Mouse (Mus musculus): ENCODE measurements at regions not wholly inside any gene's neighbourhood (a gene's known extent, or its start where the extent isn't known, plus 50 kb on each side); places are given as distances from the start of the nearest gene placed in this dataset.

- Histone ChIP-seq H3K27me3 (ENCODE audit: control insufficient read depth, insufficient read depth, low read length, poor library complexity, severe bottlenecking) (no peaks in the 10 kb centered on the region), H3K9me3 (replicated peaks; ENCODE audit: control insufficient read depth, insufficient read depth, low read length, poor library complexity, severe bottlenecking) (no peaks in the 10 kb centered on the region), H3K4me3 (ENCODE audit: low read depth, low read length) (no peak overlapping the region), H3K9ac (ENCODE audit: low read depth, poor library complexity, severe bottlenecking) (no peak overlapping the region), H3K27ac (ENCODE audit: insufficient read depth, low read length) (no peak overlapping the region), H3K36me3 (ENCODE audit: control insufficient read depth, insufficient read depth, low read length, poor library complexity, severe bottlenecking) (no peaks in the 10 kb centered on the region), H3K4me1 (ENCODE audit: control insufficient read depth, insufficient read depth, low read length) (no peaks in the 10 kb centered on the region)
- TF ChIP-seq CTCF (IDR thresholded peaks at IDR 0.05; ENCODE audit: low read depth, low read length) (no peak), POLR2A (IDR thresholded peaks at IDR 0.05; ENCODE audit: insufficient read depth, low read length) (no peak), EP300 (IDR thresholded peaks at IDR 0.05; ENCODE audit: insufficient read depth, low read depth, low read length) (no peak)
Observed at GRCm38 (mm10) chr4:24219583-24219982, 276.7 kb upstream of the Mms22l start.

GRCm38 (mm10) chr4:24245124-24245523 is 251.1 kb upstream of the Mms22l start:
- H3K9me3 ChIP-seq (replicated peaks; ENCODE audit: control insufficient read depth, insufficient read depth, low read length, poor library complexity, severe bottlenecking) = no peaks in the 10 kb centered on the region
- no peak overlapping the region for H3K9ac ChIP-seq (ENCODE audit: low read depth, poor library complexity, severe bottlenecking)
- H3K27me3 ChIP-seq (ENCODE audit: control insufficient read depth, insufficient read depth, low read length, poor library complexity, severe bottlenecking) = no peaks in the 10 kb centered on the region
- no peaks in the 10 kb centered on the region for H3K36me3 ChIP-seq (ENCODE audit: control insufficient read depth, insufficient read depth, low read length, poor library complexity, severe bottlenecking)
- H3K27ac ChIP-seq (ENCODE audit: insufficient read depth, low read length) = no peak overlapping the region
- H3K4me3 ChIP-seq (ENCODE audit: low read depth, low read length) = no peak overlapping the region
- no peaks in the 10 kb centered on the region for H3K4me1 ChIP-seq (ENCODE audit: control insufficient read depth, insufficient read depth, low read length)
- TF ChIP-seq EP300 (IDR thresholded peaks at IDR 0.05; ENCODE audit: insufficient read depth, low read depth, low read length) (no peak), POLR2A (IDR thresholded peaks at IDR 0.05; ENCODE audit: insufficient read depth, low read length) (no peak), CTCF (IDR thresholded peaks at IDR 0.05; ENCODE audit: low read depth, low read length) (no peak)

GRCm38 (mm10) chr4:24248142-24249054 is 247.9 kb upstream of the Mms22l start:
- Histone ChIP-seq H3K36me3 (ENCODE audit: control insufficient read depth, insufficient read depth, low read length, poor library complexity, severe bottlenecking) (no peaks in the 10 kb centered on the region), H3K27me3 (ENCODE audit: control insufficient read depth, insufficient read depth, low read length, poor library complexity, severe bottlenecking) (no peaks in the 10 kb centered on the region), H3K4me3 (ENCODE audit: low read depth, low read length) (no peak overlapping the region), H3K4me1 (ENCODE audit: control insufficient read depth, insufficient read depth, low read length) (no peaks in the 10 kb centered on the region), H3K9ac (ENCODE audit: low read depth, poor library complexity, severe bottlenecking) (no peak overlapping the region), H3K27ac (ENCODE audit: insufficient read depth, low read length) (no peak overlapping the region), H3K9me3 (replicated peaks; ENCODE audit: control insufficient read depth, insufficient read depth, low read length, poor library complexity, severe bottlenecking) (no peaks in the 10 kb centered on the region)
- TF ChIP-seq POLR2A (IDR thresholded peaks at IDR 0.05; ENCODE audit: insufficient read depth, low read length) (no peak), CTCF (IDR thresholded peaks at IDR 0.05; ENCODE audit: low read depth, low read length) (no peak), EP300 (IDR thresholded peaks at IDR 0.05; ENCODE audit: insufficient read depth, low read depth, low read length) (no peak)

- no peaks in the 10 kb centered on the region for H3K9me3 ChIP-seq (replicated peaks; ENCODE audit: control insufficient read depth, insufficient read depth, low read length, poor library complexity, severe bottlenecking)
- H3K4me1 ChIP-seq (ENCODE audit: control insufficient read depth, insufficient read depth, low read length) = no peaks in the 10 kb centered on the region
- no peak overlapping the region for H3K9ac ChIP-seq (ENCODE audit: low read depth, poor library complexity, severe bottlenecking)
- H3K27ac ChIP-seq (ENCODE audit: insufficient read depth, low read length) = no peak overlapping the region
- no peaks in the 10 kb centered on the region for H3K36me3 ChIP-seq (ENCODE audit: control insufficient read depth, insufficient read depth, low read length, poor library complexity, severe bottlenecking)
- TF ChIP-seq POLR2A (IDR thresholded peaks at IDR 0.05; ENCODE audit: insufficient read depth, low read length) (no peak), CTCF (IDR thresholded peaks at IDR 0.05; ENCODE audit: low read depth, low read length) (peak; percentile 22), EP300 (IDR thresholded peaks at IDR 0.05; ENCODE audit: insufficient read depth, low read depth, low read length) (no peak)
- no peak overlapping the region for H3K4me3 ChIP-seq (ENCODE audit: low read depth, low read length)
- H3K27me3 ChIP-seq (ENCODE audit: control insufficient read depth, insufficient read depth, low read length, poor library complexity, severe bottlenecking) = no peaks in the 10 kb centered on the region
Observed at GRCm38 (mm10) chr4:24249243-24249970, 246.8 kb upstream of the Mms22l start.

GRCm38 (mm10) chr4:24278154-24278553 is 218.1 kb upstream of the Mms22l start:
- H3K9ac ChIP-seq (ENCODE audit: low read depth, poor library complexity, severe bottlenecking) = no peak overlapping the region
- no peaks in the 10 kb centered on the region for H3K27me3 ChIP-seq (ENCODE audit: control insufficient read depth, insufficient read depth, low read length, poor library complexity, severe bottlenecking)
- H3K36me3 ChIP-seq (ENCODE audit: control insufficient read depth, insufficient read depth, low read length, poor library complexity, severe bottlenecking) = no peaks in the 10 kb centered on the region
- no peak overlapping the region for H3K27ac ChIP-seq (ENCODE audit: insufficient read depth, low read length)
- H3K9me3 ChIP-seq (replicated peaks; ENCODE audit: control insufficient read depth, insufficient read depth, low read length, poor library complexity, severe bottlenecking) = peaks cover 15% of the 10 kb centered on the region
- H3K4me1 ChIP-seq (ENCODE audit: control insufficient read depth, insufficient read depth, low read length) = no peaks in the 10 kb centered on the region
- TF ChIP-seq EP300 (IDR thresholded peaks at IDR 0.05; ENCODE audit: insufficient read depth, low read depth, low read length) = no peak
- no peak for TF ChIP-seq CTCF (IDR thresholded peaks at IDR 0.05; ENCODE audit: low read depth, low read length)
- no peak for TF ChIP-seq POLR2A (IDR thresholded peaks at IDR 0.05; ENCODE audit: insufficient read depth, low read length)
- no peak overlapping the region for H3K4me3 ChIP-seq (ENCODE audit: low read depth, low read length)

Measured in ES-Bruce4 (cell line).